Mouse (Mus musculus) thymus, postnatal 36 days (tissue): ENCODE data around the gene Gm9964.

Source experiments
- DNase-seq, 2 experiments: peaks; one replicate each; pipeline ENCODE4 v3.0.0; 2022; ENCODE audit warnings: mixed read lengths in 2 of 2

Gm9964 gene

DNA sequence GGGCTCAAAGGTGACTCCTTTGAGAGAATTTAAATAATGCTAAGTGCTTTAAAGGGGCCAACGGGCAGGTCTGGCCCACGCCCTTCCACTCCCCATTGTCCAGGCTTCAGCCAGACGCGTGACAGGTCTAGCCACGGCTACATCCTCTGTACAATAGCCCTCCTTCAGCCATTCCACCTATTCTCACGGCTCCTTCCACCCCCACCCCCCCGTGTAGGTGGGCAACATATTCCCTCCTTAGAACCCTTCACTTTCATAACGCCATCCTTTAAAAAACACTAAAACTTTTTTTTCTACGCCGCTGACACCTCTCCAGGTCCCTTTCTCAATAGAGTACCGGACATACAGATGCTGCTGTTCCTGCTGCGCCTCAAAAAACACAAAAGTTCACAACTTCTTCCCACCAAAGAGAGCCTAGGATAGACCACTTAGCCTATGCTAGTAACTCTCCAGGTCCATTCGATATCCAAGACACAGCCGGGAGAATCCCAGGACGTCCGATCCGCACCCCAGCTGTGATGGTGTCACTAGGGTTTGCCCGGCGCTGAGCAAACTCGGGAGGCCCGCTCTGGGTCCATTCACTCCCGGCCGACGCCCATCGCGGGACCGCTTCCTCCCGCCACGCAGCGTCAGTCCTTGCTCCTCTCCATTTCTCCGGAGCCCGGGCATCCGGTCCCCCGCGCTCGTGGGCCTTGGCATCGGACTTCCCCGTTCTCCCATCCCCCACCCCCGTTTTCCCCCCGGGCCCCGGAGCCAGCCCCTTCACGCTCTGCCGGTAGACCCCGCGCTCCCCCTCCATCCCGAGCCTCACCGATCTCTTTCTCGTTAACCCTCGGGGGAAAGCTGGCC lies 42.9 kb downstream of the Gm9964 start:
- peak; percentile 60 to 73 for DNase-seq

DNA sequence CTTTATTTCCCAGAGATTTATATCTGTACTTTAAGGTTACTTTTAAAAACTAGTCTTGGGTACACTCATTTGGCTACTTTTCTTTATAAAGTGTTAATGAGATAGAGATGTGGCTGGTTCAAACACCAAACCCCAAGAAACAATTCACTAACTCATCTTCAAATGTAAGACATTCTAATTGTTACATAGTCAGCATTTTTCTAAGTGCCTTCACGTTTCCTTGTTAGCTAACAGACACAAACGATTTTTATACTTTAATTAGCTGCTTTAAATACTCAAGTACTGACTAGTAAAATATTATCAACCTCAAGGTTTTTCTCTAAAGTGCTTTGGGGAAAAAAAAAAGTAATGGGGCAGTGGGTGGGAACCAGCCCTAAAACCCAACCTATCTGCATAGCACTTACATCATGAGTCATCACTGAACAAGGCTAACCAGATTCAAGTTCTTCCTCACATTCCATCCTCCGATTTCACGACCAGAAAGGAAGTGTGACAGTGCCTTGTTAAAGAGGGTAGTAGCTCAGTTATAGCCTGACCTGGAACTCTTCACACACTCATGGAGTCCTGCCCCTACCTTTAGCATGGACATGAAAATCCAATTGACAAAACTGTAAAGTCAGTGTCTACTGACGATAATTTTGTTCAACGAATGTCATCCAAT lies 43.7 kb downstream of the Gm9964 start:
- no peak for DNase-seq
